Mouse (Mus musculus) liver, embryonic 12.5 days (tissue): ENCODE results near the gene Prkcb. TPM values are rescaled to one million over a fixed set of nuclear protein-coding genes. Genes with fewer than 3 reads are reported as not detected.

ENCODE experiments used
- ATAC-seq: fragments of 200-750 bp; cut with Nextera tagmentation; 2 replicates; pipeline ENCODE4 v1.8.0; 2017; ENCODE audit warnings: moderate number of reproducible peaks, mild to moderate bottlenecking, moderate library complexity
- H3K27ac ChIP-seq: fragments of 300-500 bp; sonication (generic); 2 replicates; pipeline ENCODE4 v1.5.1; 2016; ENCODE audit warnings: mild to moderate bottlenecking
- H3K27me3 ChIP-seq: fragments of 300-500 bp; sonication (generic); replicated peaks from 2 replicates; pipeline ENCODE4 v1.6.1; 2016; ENCODE audit warnings: mild to moderate bottlenecking, moderate library complexity
- H3K36me3 ChIP-seq: fragments of 300-500 bp; sonication (generic); 2 replicates; pipeline ENCODE4 v1.6.1; 2016; ENCODE audit warnings: mild to moderate bottlenecking, moderate library complexity
- H3K4me1 ChIP-seq: fragments of 300-500 bp; sonication (generic); 2 replicates; pipeline ENCODE4 v1.6.1; 2016
- H3K4me2 ChIP-seq: fragments of 300-500 bp; sonication (generic); 2 replicates; pipeline ENCODE4 v1.6.1; 2016; ENCODE audit warnings: mild to moderate bottlenecking, moderate library complexity
- H3K4me3 ChIP-seq: fragments of 300-500 bp; sonication (generic); 2 replicates; pipeline ENCODE4 v1.5.1; 2016; ENCODE audit warnings: mild to moderate bottlenecking, moderate library complexity
- H3K9ac ChIP-seq: fragments of 300-500 bp; sonication (generic); 2 replicates; pipeline ENCODE4 v1.6.1; 2016; ENCODE audit warnings: mild to moderate bottlenecking, moderate library complexity
- H3K9me3 ChIP-seq: fragments of 300-500 bp; sonication (generic); replicated peaks from 2 replicates; pipeline ENCODE4 v1.6.1; 2016; ENCODE audit warnings: mild to moderate bottlenecking, moderate library complexity
- WGBS: fragments of 180-500 bp; shearing (Covaris S2); methylation state at CpG from one replicate; pipeline ENCODE4 v1.1.7; 2016; ENCODE audit not compliant: insufficient replicate concordance; 5-methylcytosine and 5-hydroxymethylcytosine counted together
- polyA plus RNA-seq: library from polyadenylated mRNA; unstranded; fragments of >200 nt; fragmentation: Nextera tagmentation; extraction: Ambion mirVana; gene quantifications from 2 replicates; pipeline ENCODE4 v1.2.1, GENCODE M21; 2016

The Prkcb gene
- polyA plus RNA-seq, 1 experiment from 2014 or later = 2.3 TPM

DNA sequence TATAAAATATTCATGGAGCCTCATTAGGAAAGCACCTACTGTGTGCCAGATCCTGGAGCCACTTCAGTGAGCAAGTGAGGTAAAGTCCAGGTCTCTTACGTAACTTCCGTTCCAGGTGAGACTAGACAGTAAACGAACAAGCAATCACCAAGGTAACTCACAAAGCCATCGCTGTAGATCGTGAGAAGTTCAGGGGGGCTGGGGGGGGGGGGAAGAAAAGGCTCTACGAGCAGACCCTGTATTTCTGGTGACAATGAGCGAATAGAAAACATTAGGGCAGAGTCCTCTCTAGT lies 22.1 kb downstream of the Prkcb start:
- Histone ChIP-seq H3K9me3 (no peaks in the 10 kb centered on the region), H3K4me2 (no peak overlapping the region), H3K36me3 (no peaks in the 10 kb centered on the region), H3K4me3 (no peak overlapping the region), H3K27me3 (no peaks in the 10 kb centered on the region), H3K27ac (no peak overlapping the region), H3K4me1 (no peaks in the 10 kb centered on the region), H3K9ac (no peak overlapping the region)
- ATAC-seq = no peak
- WGBS = 76% methylated on average over 7 of the region's 7 CpGs

DNA sequence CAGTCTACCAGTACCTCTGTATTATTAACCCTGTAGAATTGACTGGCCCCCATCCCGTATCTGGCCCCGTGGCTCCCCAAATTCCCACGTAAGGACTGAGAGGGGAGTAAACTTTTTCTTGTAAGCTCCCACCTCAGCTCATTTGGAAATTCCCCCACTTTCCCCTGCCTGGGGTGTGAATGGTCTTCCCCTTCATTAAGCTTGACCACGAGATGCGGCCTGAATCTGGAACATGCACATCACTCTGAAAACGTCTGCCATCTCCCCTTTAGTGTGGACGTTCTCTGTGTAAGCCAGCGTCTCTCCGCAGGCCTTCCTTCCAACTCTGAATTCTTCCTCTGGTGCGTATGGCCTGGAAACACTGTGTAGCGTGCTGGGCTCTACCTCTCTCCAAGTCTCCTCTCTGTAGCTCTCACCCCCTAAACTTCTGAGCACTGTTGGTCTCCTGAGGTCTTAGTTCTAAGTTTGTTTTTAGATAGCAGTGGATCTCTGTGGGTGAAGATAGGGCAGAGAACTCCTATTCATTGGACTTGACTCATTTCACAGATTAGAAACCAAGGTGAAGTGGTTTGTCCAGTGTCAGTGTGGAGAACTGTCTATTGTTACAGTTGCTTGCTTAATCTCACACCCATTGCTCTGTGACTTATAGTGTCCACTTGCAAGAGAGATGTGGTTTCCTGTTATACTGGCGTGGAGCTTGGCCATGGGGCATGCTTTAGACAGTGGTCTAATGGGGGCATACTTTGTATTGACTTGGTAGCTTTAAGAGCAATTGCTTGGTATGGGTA lies 25.3 kb downstream of the Prkcb start:
- Histone ChIP-seq H3K4me1 (0 out of 2 replicates have a peak, but pooled peaks cover 4% of the 10 kb centered on the region), H3K9ac (no peak overlapping the region), H3K9me3 (no peaks in the 10 kb centered on the region), H3K27ac (no peak overlapping the region), H3K36me3 (no peaks in the 10 kb centered on the region), H3K27me3 (no peaks in the 10 kb centered on the region), H3K4me2 (no peak overlapping the region), H3K4me3 (no peak overlapping the region)
- no peak for ATAC-seq
- 70% methylated on average over 12 of the region's 12 CpGs for WGBS

- Histone ChIP-seq H3K9me3 (no peaks in the 10 kb centered on the region), H3K27me3 (no peaks in the 10 kb centered on the region), H3K36me3 (no peaks in the 10 kb centered on the region), H3K9ac (no peak overlapping the region), H3K4me3 (no peak overlapping the region), H3K27ac (no peak overlapping the region), H3K4me2 (no peak overlapping the region), H3K4me1 (0 out of 2 replicates have a peak, but pooled peaks cover 4% of the 10 kb centered on the region)
- no peak for ATAC-seq
- 45% methylated on average over 8 of the region's 8 CpGs for WGBS
Measured at GRCm38 (mm10) chr7:122315720-122316331, 27.3 kb downstream of the Prkcb start.

DNA sequence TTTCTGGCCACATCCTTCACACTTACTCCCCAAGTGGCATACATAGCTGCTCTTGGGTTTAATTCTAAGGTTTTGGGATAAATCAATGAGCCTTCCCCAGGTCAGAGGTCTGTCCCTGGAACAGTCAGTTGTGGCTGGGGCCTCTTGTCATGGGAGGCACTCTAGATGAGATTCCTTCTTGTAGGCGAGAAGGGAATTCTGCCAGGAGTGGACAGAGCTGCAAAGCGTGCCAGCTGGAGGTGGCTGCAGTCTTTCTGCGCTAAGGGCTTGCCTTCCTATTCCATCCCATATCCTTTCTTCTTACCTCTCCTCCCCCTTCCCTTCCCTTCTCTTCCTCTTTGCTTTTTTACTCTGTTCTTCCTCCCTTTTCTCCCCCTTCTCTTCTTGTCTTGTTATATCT lies 28.1 kb downstream of the Prkcb start:
- Histone ChIP-seq H3K27ac (no peak overlapping the region), H3K27me3 (no peaks in the 10 kb centered on the region), H3K4me2 (no peak overlapping the region), H3K4me3 (no peak overlapping the region), H3K36me3 (no peaks in the 10 kb centered on the region), H3K9ac (no peak overlapping the region), H3K4me1 (0 out of 2 replicates have a peak, but pooled peaks cover 4% of the 10 kb centered on the region), H3K9me3 (no peaks in the 10 kb centered on the region)
- no peak for ATAC-seq
- WGBS = 47% methylated on average over 3 of the region's 3 CpGs

DNA sequence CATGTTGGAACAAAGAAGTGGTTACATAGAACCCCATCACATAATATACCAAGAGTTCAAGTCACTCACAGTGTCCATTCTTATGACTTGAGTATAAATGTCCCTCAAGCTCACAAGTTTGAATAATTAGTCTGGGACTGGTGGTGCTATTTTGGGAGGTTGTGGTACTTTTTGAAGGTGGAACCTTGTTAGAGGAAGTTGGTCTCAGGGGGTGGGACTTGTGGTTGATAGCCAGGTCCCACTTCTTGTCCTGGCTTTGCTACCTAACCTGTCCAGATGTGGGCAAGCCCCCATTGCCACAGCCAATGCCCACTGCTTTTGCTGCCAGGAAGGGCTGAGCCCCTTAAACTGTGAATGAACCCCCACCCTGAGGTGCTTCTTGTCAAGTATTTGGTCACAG lies 28.9 kb downstream of the Prkcb start:
- Histone ChIP-seq H3K36me3 (no peaks in the 10 kb centered on the region), H3K9me3 (no peaks in the 10 kb centered on the region), H3K27me3 (no peaks in the 10 kb centered on the region), H3K27ac (no peak overlapping the region), H3K9ac (no peak overlapping the region), H3K4me1 (0 out of 2 replicates have a peak, but pooled peaks cover 4% of the 10 kb centered on the region), H3K4me2 (no peak overlapping the region), H3K4me3 (no peak overlapping the region)
- ATAC-seq = no peak

- 0 out of 2 replicates have a peak, but pooled peaks cover 4% of the 10 kb centered on the region for H3K4me1 ChIP-seq
- no peak overlapping the region for H3K27ac ChIP-seq
- H3K27me3 ChIP-seq = no peaks in the 10 kb centered on the region
- no peak overlapping the region for H3K4me3 ChIP-seq
- no peak for ATAC-seq
- H3K9ac ChIP-seq = no peak overlapping the region
- no peak overlapping the region for H3K4me2 ChIP-seq
- no peaks in the 10 kb centered on the region for H3K36me3 ChIP-seq
- WGBS = 67% methylated on average over 9 of the region's 9 CpGs
- no peaks in the 10 kb centered on the region for H3K9me3 ChIP-seq
Measured at GRCm38 (mm10) chr7:122319566-122319965, 31.0 kb downstream of the Prkcb start.

- Histone ChIP-seq H3K9me3 (no peaks in the 10 kb centered on the region), H3K4me1 (0 out of 2 replicates have a peak, but pooled peaks cover 4% of the 10 kb centered on the region), H3K27ac (no peak overlapping the region), H3K4me2 (no peak overlapping the region), H3K4me3 (no peak overlapping the region), H3K9ac (no peak overlapping the region), H3K36me3 (no peaks in the 10 kb centered on the region), H3K27me3 (no peaks in the 10 kb centered on the region)
- 86% methylated on average over 7 of the region's 7 CpGs for WGBS
- ATAC-seq = no peak
Measured at GRCm38 (mm10) chr7:122320843-122321544, 32.4 kb downstream of the Prkcb start.

- WGBS = 59% methylated on average over 8 of the region's 8 CpGs
- no peak overlapping the region for H3K4me2 ChIP-seq
- H3K9ac ChIP-seq = no peak overlapping the region
- no peaks in the 10 kb centered on the region for H3K36me3 ChIP-seq
- no peak overlapping the region for H3K27ac ChIP-seq
- H3K4me3 ChIP-seq = no peak overlapping the region
- no peaks in the 10 kb centered on the region for H3K27me3 ChIP-seq
- no peaks in the 10 kb centered on the region for H3K9me3 ChIP-seq
- no peak for ATAC-seq
- H3K4me1 ChIP-seq = no peaks in the 10 kb centered on the region
Measured at GRCm38 (mm10) chr7:122322038-122322690, 33.6 kb downstream of the Prkcb start.

- 88% methylated on average over 3 of the region's 3 CpGs for WGBS
- no peak for ATAC-seq
Measured at GRCm38 (mm10) chr7:122327942-122328341, 39.4 kb downstream of the Prkcb start.

DNA sequence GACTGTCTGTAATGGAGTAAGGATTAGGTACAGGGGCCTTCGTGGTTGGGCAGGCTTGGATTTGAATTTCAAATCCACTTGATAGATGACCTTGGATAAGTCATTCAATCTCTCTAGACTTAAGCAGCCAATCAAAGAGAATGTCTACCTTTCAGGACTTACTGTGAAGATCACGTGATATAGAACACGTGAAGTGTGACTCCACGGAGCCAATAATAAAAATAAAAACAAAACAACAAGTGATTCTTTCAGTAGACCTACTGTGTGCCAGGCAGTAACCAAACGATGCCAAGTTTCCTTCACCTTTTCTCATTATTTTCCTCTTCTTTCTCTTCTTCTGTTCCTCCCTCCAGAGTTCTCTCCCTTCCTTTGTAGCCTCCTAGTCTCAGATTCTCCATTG lies 39.9 kb downstream of the Prkcb start:
- no peaks in the 10 kb centered on the region for H3K36me3 ChIP-seq
- no peaks in the 10 kb centered on the region for H3K9me3 ChIP-seq
- H3K4me1 ChIP-seq = no peaks in the 10 kb centered on the region
- no peak overlapping the region for H3K4me2 ChIP-seq
- H3K27me3 ChIP-seq = no peaks in the 10 kb centered on the region
- 67% methylated on average over 5 of the region's 5 CpGs for WGBS
- no peak overlapping the region for H3K27ac ChIP-seq
- H3K9ac ChIP-seq = no peak overlapping the region
- no peak for ATAC-seq
- H3K4me3 ChIP-seq = no peak overlapping the region

More at GRCm38 (mm10) chr7:122327942-122328341, 39.4 kb downstream of the Prkcb start:
- Histone ChIP-seq H3K4me2 (no peak overlapping the region), H3K4me3 (no peak overlapping the region), H3K36me3 (no peaks in the 10 kb centered on the region), H3K9ac (no peak overlapping the region), H3K4me1 (no peaks in the 10 kb centered on the region), H3K27me3 (no peaks in the 10 kb centered on the region), H3K27ac (no peak overlapping the region), H3K9me3 (no peaks in the 10 kb centered on the region)

DNA sequence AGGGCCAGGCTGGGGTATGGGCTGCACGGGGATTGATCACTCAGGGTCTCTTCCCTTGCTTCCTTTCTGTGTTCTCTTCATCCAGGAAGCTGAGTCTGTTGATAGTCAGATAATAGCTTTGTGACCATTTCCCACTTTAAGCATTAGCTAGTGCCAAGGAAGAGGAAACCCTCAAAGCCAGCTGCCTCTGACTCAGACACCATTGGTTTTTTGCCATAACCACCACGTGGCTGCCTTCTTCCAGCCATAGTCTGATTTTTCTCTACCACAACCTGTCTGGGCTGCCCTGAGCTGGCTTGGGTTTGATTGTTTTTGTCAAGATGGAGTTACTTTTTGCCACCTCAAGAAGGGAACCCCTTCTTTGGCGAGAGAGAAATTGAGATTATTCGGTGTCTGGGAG lies 41.0 kb downstream of the Prkcb start:
- Histone ChIP-seq H3K9me3 (no peaks in the 10 kb centered on the region), H3K4me3 (no peak overlapping the region), H3K4me2 (no peak overlapping the region), H3K27me3 (no peaks in the 10 kb centered on the region), H3K27ac (no peak overlapping the region), H3K36me3 (no peaks in the 10 kb centered on the region), H3K9ac (no peak overlapping the region), H3K4me1 (no peaks in the 10 kb centered on the region)
- 55% methylated on average over 4 of the region's 4 CpGs for WGBS
- ATAC-seq = no peak

GRCm38 (mm10) chr7:122333686-122334085 lies 45.1 kb downstream of the Prkcb start:
- no peak overlapping the region for H3K4me2 ChIP-seq
- no peak overlapping the region for H3K9ac ChIP-seq
- 71% methylated on average over 7 of the region's 7 CpGs for WGBS
- H3K4me3 ChIP-seq = no peak overlapping the region
- no peaks in the 10 kb centered on the region for H3K4me1 ChIP-seq
- no peak overlapping the region for H3K27ac ChIP-seq
- H3K36me3 ChIP-seq = no peaks in the 10 kb centered on the region
- no peak for ATAC-seq
- H3K9me3 ChIP-seq = no peaks in the 10 kb centered on the region
- no peaks in the 10 kb centered on the region for H3K27me3 ChIP-seq
